Mouse (Mus musculus) cerebellum, postnatal 14 days (tissue): ENCODE data around the gene Lcn9.
"Not testable (repeated sequence)": the region's sequence is repeated elsewhere in the genome, so short reads cannot be mapped to it uniquely, and the experiment has no call there.

ENCODE experiments used
- DNase-seq, 2 experiments: peaks; one replicate each; pipeline ENCODE4 v3.0.0; 2021; ENCODE audit warnings: mixed read lengths in 2 of 2

Gene Lcn9

GRCm38 (mm10) chr2:25822806-25823205, at the start of gene Lcn9:
Gene Lcn9, plus strand, starts transcription at chr2:25823153.
- peak; percentile 34 to 59 for DNase-seq

- DNase-seq = peak; percentile 36 to 48
These were observed 49.4 kb upstream of the Lcn9 start for GRCm38 (mm10) chr2:25773507-25773906.

- no peak for DNase-seq
These were observed 48.3 kb upstream of the Lcn9 start for GRCm38 (mm10) chr2:25774640-25775039.

GRCm38 (mm10) chr2:25775991-25776390, 47.0 kb upstream of the Lcn9 start:
- peak; percentile 27 to 37 for DNase-seq

- DNase-seq = no peak
These were observed 46.2 kb upstream of the Lcn9 start, which contains the start of gene Lcn11 for GRCm38 (mm10) chr2:25776717-25777116. Gene Lcn11, plus strand, starts transcription at chr2:25777017.

GRCm38 (mm10) chr2:25779076-25779475, 43.9 kb upstream of the Lcn9 start:
- no peak for DNase-seq

GRCm38 (mm10) chr2:25780921-25781320, 42.0 kb upstream of the Lcn9 start:
- DNase-seq = peak; percentile 31 to 32

GRCm38 (mm10) chr2:25781957-25782356, 41.0 kb upstream of the Lcn9 start, which contains the start of gene Gm13539:
Gene Gm13539, plus strand, starts transcription at chr2:25782257.
- no peak for DNase-seq

- DNase-seq = peak in 1 of 2 experiments; percentile 29
These were observed 37.2 kb upstream of the Lcn9 start for GRCm38 (mm10) chr2:25785573-25786322.

GRCm38 (mm10) chr2:25789092-25789491, 33.9 kb upstream of the Lcn9 start:
- no peak for DNase-seq

GRCm38 (mm10) chr2:25797635-25798034, 25.3 kb upstream of the Lcn9 start:
- no peak for DNase-seq

- no peak for DNase-seq
These were observed 24.9 kb upstream of the Lcn9 start for GRCm38 (mm10) chr2:25798065-25798464.

- no peak for DNase-seq
These were observed 11.2 kb upstream of the Lcn9 start for GRCm38 (mm10) chr2:25811711-25812110.

GRCm38 (mm10) chr2:25813364-25813763, 9.6 kb upstream of the Lcn9 start:
- no peak for DNase-seq

GRCm38 (mm10) chr2:25815748-25816147, 7.2 kb upstream of the Lcn9 start, which contains the start of gene Glt6d1:
Gene Glt6d1, minus strand, starts transcription at chr2:25815848.
- DNase-seq = not testable (repeated sequence)

GRCm38 (mm10) chr2:25824751-25825150, 1.8 kb downstream of the Lcn9 start:
- no peak for DNase-seq

GRCm38 (mm10) chr2:25828344-25828947, 5.5 kb downstream of the Lcn9 start:
- DNase-seq = no peak

- no peak for DNase-seq
These were observed 7.8 kb downstream of the Lcn9 start for GRCm38 (mm10) chr2:25830786-25831185.

- peak; percentile 95 for DNase-seq
These were observed 13.3 kb downstream of the Lcn9 start for GRCm38 (mm10) chr2:25836291-25836690.

GRCm38 (mm10) chr2:25842161-25842560, 19.2 kb downstream of the Lcn9 start:
- DNase-seq = no peak

- DNase-seq = no peak
These were observed 19.8 kb downstream of the Lcn9 start for GRCm38 (mm10) chr2:25842758-25843157.

GRCm38 (mm10) chr2:25844097-25844496, 21.1 kb downstream of the Lcn9 start:
- DNase-seq = no peak

- DNase-seq = peak; percentile 32 to 60
These were observed 23.6 kb downstream of the Lcn9 start for GRCm38 (mm10) chr2:25846516-25846915.

- DNase-seq = no peak
These were observed 24.3 kb downstream of the Lcn9 start, which contains the start of gene Sohlh1 for GRCm38 (mm10) chr2:25847226-25847625. Gene Sohlh1, minus strand, starts transcription at chr2:25847248.
